ENCODE assay signal across 15 mouse cellular contexts in the genomic region with DNA sequence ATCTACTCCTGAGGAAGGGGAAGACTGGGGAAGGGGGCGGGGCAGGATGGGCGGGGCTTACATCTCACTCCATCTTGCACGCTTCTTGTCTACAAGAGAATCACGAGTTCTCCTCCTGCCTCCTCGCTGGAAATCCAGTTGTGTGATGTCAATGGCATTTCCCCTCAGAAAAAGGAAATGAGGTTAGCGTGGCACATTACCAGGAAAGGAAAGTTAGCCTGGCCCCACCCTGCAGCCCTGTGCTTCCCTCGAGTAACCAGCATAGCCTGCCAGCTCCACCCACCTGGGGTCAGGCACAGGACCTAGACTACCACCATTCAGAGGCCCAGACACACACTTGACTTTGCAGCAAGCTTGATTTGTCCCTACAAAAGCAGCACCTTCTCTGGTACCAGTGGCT. TPM values are rescaled to one million over a fixed set of nuclear protein-coding genes. Genes with fewer than 3 reads are reported as not detected.
DNase-seq lines count a peak whose midpoint lies in the region; ATAC-seq and TF ChIP-seq lines count a peak whose summit lies in the region.
"Had no signal": no experiment of that assay in that cellular context is flagged by ENCODE, and none has a peak within 500 bp of the region (broad histone marks: within the 10 kb centered on the region; RNA-seq: fewer than 3 reads in every experiment).

No protein-coding gene starts in this region.

- DNase-seq in gastrocnemius, adult 18-20 months (ENCODE audit: low spot score): peak; percentile 25
- DNase-seq in gastrocnemius, postnatal 36 days: no peak
- DNase-seq in kidney, adult 2 months: peak; percentile 76
- DNase-seq in kidney, postnatal 10 days: no peak
- DNase-seq in kidney, postnatal 25 days: peak; percentile 45 to 69
- no peak for DNase-seq in spleen, adult 12 weeks (ENCODE audit: low spot score)
- DNase-seq in right cerebral cortex, postnatal 25 days: no peak
- DNase-seq: cerebellum, adult 11-12 months had no signal

- H3K27me3 ChIP-seq in kidney, adult 2 months (replicated peaks; ENCODE audit: control insufficient read depth, insufficient read depth, low read length): no peaks in the 10 kb centered on the region
- H3K27me3 ChIP-seq: heart, embryonic 15.5 days; hindbrain, embryonic 15.5 days; midbrain, embryonic 15.5 days; neural tube, embryonic 13.5 days had no signal

- no peak overlapping the region for H3K4me3 ChIP-seq in kidney, adult 2 months (ENCODE audit: insufficient read depth, low read depth, low read length)
- H3K4me3 ChIP-seq: heart, embryonic 15.5 days; hindbrain, embryonic 15.5 days; midbrain, embryonic 15.5 days; neural tube, embryonic 13.5 days had no signal

- 58% methylated on average over 7 of the region's 7 CpGs for WGBS in kidney, adult 2 months

- intact Hi-C loops in gastrocnemius, postnatal 36 days (cut with DNase I): no loop called here

- H3K36me3 ChIP-seq in kidney, adult 2 months (ENCODE audit: control insufficient read depth, insufficient read depth, low read length): no peaks in the 10 kb centered on the region
- H3K36me3 ChIP-seq: G1E; heart, embryonic 15.5 days; hindbrain, embryonic 15.5 days; midbrain, embryonic 15.5 days; neural tube, embryonic 13.5 days had no signal

- peak; percentile 53 for ATAC-seq in megakaryocyte, adult 5-6 weeks (ENCODE audit: poor library complexity, severe bottlenecking)
- ATAC-seq: midbrain, embryonic 15.5 days had no signal

- no peaks in the 10 kb centered on the region for H3K4me1 ChIP-seq in kidney, adult 2 months (ENCODE audit: control insufficient read depth, insufficient read depth, low read length)
- H3K4me1 ChIP-seq: hindbrain, embryonic 15.5 days; midbrain, embryonic 15.5 days; neural tube, embryonic 13.5 days had no signal

- H3K27ac ChIP-seq in kidney, adult 2 months (ENCODE audit: insufficient read depth, low read depth, low read length): no peak overlapping the region
- H3K27ac ChIP-seq: heart, embryonic 15.5 days; hindbrain, embryonic 15.5 days; macrophage; midbrain, embryonic 15.5 days; neural tube, embryonic 13.5 days had no signal

- no peak for TF ChIP-seq CTCF in kidney, adult 2 months (conservative IDR thresholded peaks at IDR 0.05; ENCODE audit: insufficient read depth, insufficient read length, low read depth, low read length)

- no peak for TF ChIP-seq POLR2A in kidney, adult 2 months (IDR thresholded peaks at IDR 0.05; ENCODE audit: low read depth, low read length)

RNA-seq across cellular contexts. Expression of a gene that starts 42.5 kb away (rescaled TPM):
- total RNA-seq in gastrocnemius, adult 18-20 months (2021): 1 to 10 TPM; 2.6 to 8.1 TPM
- total RNA-seq in gastrocnemius, postnatal 36 days (2021): 1 to 10 TPM; 3.7 to 5.8 TPM
- polyA plus RNA-seq in kidney, adult 2 months (2012; rRNA removed): 22.1 and 24.7 TPM in 2 replicates
- not detected in 2 replicates for total RNA-seq in megakaryocyte, adult 5-6 weeks (2015)
- total RNA-seq in megakaryocyte, adult 5-6 weeks (2017): not detected in 2 replicates
- polyA plus RNA-seq: G1E had no signal

Comparison
In these comparisons a context has a peak if more than half of its experiments do, and no peak if none do; other contexts are left out.
1. DNase-seq: peak in gastrocnemius, adult 18-20 months (single experiment), kidney, adult 2 months (single experiment) and kidney, postnatal 25 days (2 of 2); none in gastrocnemius, postnatal 36 days (0 of 2), kidney, postnatal 10 days (single experiment), spleen, adult 12 weeks (single experiment) and right cerebral cortex, postnatal 25 days (single experiment).